Mouse (Mus musculus): Measurements from ENCODE around the gene Mad1l1. TPM values are rescaled to one million over a fixed set of nuclear protein-coding genes. Genes with fewer than 3 reads are reported as not detected.

The Mad1l1 gene
- polyA plus RNA-seq, 1 experiment from 2014 or later: 42.3 TPM

- H3K36me3 ChIP-seq (ENCODE audit: control insufficient read depth, insufficient read depth, low read length): peaks cover 4% of the 10 kb centered on the region; the same call in 1 of the 2 replicates
- no peak overlapping the region for H3K4me2 ChIP-seq (ENCODE audit: low read length)
- no peaks in the 10 kb centered on the region for H3K27me3 ChIP-seq (replicated peaks; ENCODE audit: control insufficient read depth, insufficient read depth, low read length)
- no peaks in the 10 kb centered on the region for H3K4me1 ChIP-seq (replicated peaks; ENCODE audit: control insufficient read depth, insufficient read depth, low read length)
- H3K4me3 ChIP-seq (ENCODE audit: low read depth, low read length): no peak overlapping the region
- ATAC-seq (replicated peaks; ENCODE audit: low FRiP score, low TSS enrichment, low read depth) (0 out of 2 replicates have a peak, but pooled peaks have one; percentile 58), DNase-seq (ENCODE audit: low spot score) (no peak)
- 48% methylated on average over 3 of the region's 3 CpGs for WGBS
- H3K9me3 ChIP-seq (ENCODE audit: control insufficient read depth, low read length): no peaks in the 10 kb centered on the region
- H3K27ac ChIP-seq (ENCODE audit: low read depth): no peak overlapping the region
- no peak overlapping the region for H3K9ac ChIP-seq (ENCODE audit: low read length)
Observed at GRCm38 (mm10) chr5:140110024-140110423, 211.3 kb downstream of the Mad1l1 start.

- ATAC-seq (replicated peaks; ENCODE audit: low FRiP score, low TSS enrichment, low read depth) (no peak), DNase-seq (ENCODE audit: low spot score) (no peak)
- 93% methylated on average over 2 of the region's 2 CpGs for WGBS
- Histone ChIP-seq H3K27ac (ENCODE audit: low read depth) (no peak overlapping the region), H3K27me3 (replicated peaks; ENCODE audit: control insufficient read depth, insufficient read depth, low read length) (no peaks in the 10 kb centered on the region), H3K4me3 (ENCODE audit: low read depth, low read length) (no peak overlapping the region), H3K36me3 (ENCODE audit: control insufficient read depth, insufficient read depth, low read length) (peaks cover 6% of the 10 kb centered on the region; the same call in 1 of the 2 replicates), H3K9ac (ENCODE audit: low read length) (no peak overlapping the region), H3K4me2 (ENCODE audit: low read length) (no peak overlapping the region), H3K9me3 (ENCODE audit: control insufficient read depth, low read length) (no peaks in the 10 kb centered on the region), H3K4me1 (replicated peaks; ENCODE audit: control insufficient read depth, insufficient read depth, low read length) (no peaks in the 10 kb centered on the region)
Observed at GRCm38 (mm10) chr5:140107907-140108306, 213.4 kb downstream of the Mad1l1 start.

GRCm38 (mm10) chr5:140106051-140106450 lies 215.3 kb downstream of the Mad1l1 start:
- no peak for ATAC-seq (replicated peaks; ENCODE audit: low FRiP score, low TSS enrichment, low read depth)

GRCm38 (mm10) chr5:140104891-140105290 lies 216.5 kb downstream of the Mad1l1 start:
- Histone ChIP-seq H3K27me3 (replicated peaks; ENCODE audit: control insufficient read depth, insufficient read depth, low read length) (no peaks in the 10 kb centered on the region), H3K4me1 (replicated peaks; ENCODE audit: control insufficient read depth, insufficient read depth, low read length) (no peaks in the 10 kb centered on the region), H3K4me2 (ENCODE audit: low read length) (no peak overlapping the region), H3K27ac (ENCODE audit: low read depth) (no peak overlapping the region), H3K9ac (ENCODE audit: low read length) (no peak overlapping the region), H3K4me3 (ENCODE audit: low read depth, low read length) (no peak overlapping the region), H3K36me3 (ENCODE audit: control insufficient read depth, insufficient read depth, low read length) (peaks cover 6% of the 10 kb centered on the region; the same call in 1 of the 2 replicates), H3K9me3 (ENCODE audit: control insufficient read depth, low read length) (no peaks in the 10 kb centered on the region)
- DNase-seq (ENCODE audit: low spot score) (no peak), ATAC-seq (replicated peaks; ENCODE audit: low FRiP score, low TSS enrichment, low read depth) (no peak)
- 86% methylated on average over 1 of the region's 1 CpGs for WGBS

More at GRCm38 (mm10) chr5:140106051-140106450, 215.3 kb downstream of the Mad1l1 start:
- Histone ChIP-seq H3K4me1 (replicated peaks; ENCODE audit: control insufficient read depth, insufficient read depth, low read length) (no peaks in the 10 kb centered on the region), H3K9ac (ENCODE audit: low read length) (no peak overlapping the region), H3K27me3 (replicated peaks; ENCODE audit: control insufficient read depth, insufficient read depth, low read length) (no peaks in the 10 kb centered on the region), H3K36me3 (ENCODE audit: control insufficient read depth, insufficient read depth, low read length) (peaks cover 6% of the 10 kb centered on the region; the same call in 1 of the 2 replicates), H3K4me2 (ENCODE audit: low read length) (no peak overlapping the region), H3K9me3 (ENCODE audit: control insufficient read depth, low read length) (no peaks in the 10 kb centered on the region), H3K4me3 (ENCODE audit: low read depth, low read length) (no peak overlapping the region), H3K27ac (ENCODE audit: low read depth) (no peak overlapping the region)
- 85% methylated on average over 3 of the region's 3 CpGs for WGBS
- DNase-seq (ENCODE audit: low spot score): no peak

GRCm38 (mm10) chr5:140102731-140103130 lies 218.6 kb downstream of the Mad1l1 start:
- Histone ChIP-seq H3K4me1 (replicated peaks; ENCODE audit: control insufficient read depth, insufficient read depth, low read length) (no peaks in the 10 kb centered on the region), H3K4me2 (ENCODE audit: low read length) (no peak overlapping the region), H3K27me3 (replicated peaks; ENCODE audit: control insufficient read depth, insufficient read depth, low read length) (no peaks in the 10 kb centered on the region), H3K27ac (ENCODE audit: low read depth) (no peak overlapping the region), H3K9ac (ENCODE audit: low read length) (no peak overlapping the region), H3K4me3 (ENCODE audit: low read depth, low read length) (no peak overlapping the region), H3K36me3 (ENCODE audit: control insufficient read depth, insufficient read depth, low read length) (peaks cover 9% of the 10 kb centered on the region), H3K9me3 (ENCODE audit: control insufficient read depth, low read length) (no peaks in the 10 kb centered on the region)
- no peak for DNase-seq (ENCODE audit: low spot score)
- ATAC-seq (replicated peaks; ENCODE audit: low FRiP score, low TSS enrichment, low read depth): no peak
- 87% methylated on average over 8 of the region's 8 CpGs for WGBS

- Histone ChIP-seq H3K9ac (ENCODE audit: low read length) (no peak overlapping the region), H3K4me3 (ENCODE audit: low read depth, low read length) (no peak overlapping the region), H3K27me3 (replicated peaks; ENCODE audit: control insufficient read depth, insufficient read depth, low read length) (no peaks in the 10 kb centered on the region), H3K4me2 (ENCODE audit: low read length) (no peak overlapping the region), H3K9me3 (ENCODE audit: control insufficient read depth, low read length) (no peaks in the 10 kb centered on the region), H3K27ac (ENCODE audit: low read depth) (no peak overlapping the region), H3K4me1 (replicated peaks; ENCODE audit: control insufficient read depth, insufficient read depth, low read length) (no peaks in the 10 kb centered on the region), H3K36me3 (ENCODE audit: control insufficient read depth, insufficient read depth, low read length) (peaks cover 9% of the 10 kb centered on the region)
- 93% methylated on average over 14 of the region's 14 CpGs for WGBS
- DNase-seq (ENCODE audit: low spot score) (no peak), ATAC-seq (replicated peaks; ENCODE audit: low FRiP score, low TSS enrichment, low read depth) (no peak)
Observed at GRCm38 (mm10) chr5:140101409-140102009, 219.8 kb downstream of the Mad1l1 start.

GRCm38 (mm10) chr5:140098711-140099110 lies 222.6 kb downstream of the Mad1l1 start:
- H3K9me3 ChIP-seq (ENCODE audit: control insufficient read depth, low read length): no peaks in the 10 kb centered on the region
- WGBS: 98% methylated on average over 5 of the region's 5 CpGs
- H3K27me3 ChIP-seq (replicated peaks; ENCODE audit: control insufficient read depth, insufficient read depth, low read length): no peaks in the 10 kb centered on the region
- no peak for DNase-seq (ENCODE audit: low spot score)
- H3K9ac ChIP-seq (ENCODE audit: low read length): no peak overlapping the region
- peaks cover 3% of the 10 kb centered on the region; the same call in 1 of the 2 replicates for H3K36me3 ChIP-seq (ENCODE audit: control insufficient read depth, insufficient read depth, low read length)
- H3K4me1 ChIP-seq (replicated peaks; ENCODE audit: control insufficient read depth, insufficient read depth, low read length): no peaks in the 10 kb centered on the region
- H3K27ac ChIP-seq (ENCODE audit: low read depth): no peak overlapping the region
- no peak overlapping the region for H3K4me3 ChIP-seq (ENCODE audit: low read depth, low read length)
- ATAC-seq (replicated peaks; ENCODE audit: low FRiP score, low TSS enrichment, low read depth): no peak
- no peak overlapping the region for H3K4me2 ChIP-seq (ENCODE audit: low read length)

GRCm38 (mm10) chr5:140095203-140095602 lies 226.1 kb downstream of the Mad1l1 start:
- no peak for DNase-seq (ENCODE audit: low spot score)

GRCm38 (mm10) chr5:140093489-140093888 lies 227.9 kb downstream of the Mad1l1 start:
- Histone ChIP-seq H3K9ac (ENCODE audit: low read length) (no peak overlapping the region), H3K4me1 (replicated peaks; ENCODE audit: control insufficient read depth, insufficient read depth, low read length) (no peaks in the 10 kb centered on the region), H3K9me3 (ENCODE audit: control insufficient read depth, low read length) (no peaks in the 10 kb centered on the region), H3K4me2 (ENCODE audit: low read length) (no peak overlapping the region), H3K36me3 (ENCODE audit: control insufficient read depth, insufficient read depth, low read length) (0 out of 2 replicates have a peak, but pooled peaks cover 7% of the 10 kb centered on the region), H3K4me3 (ENCODE audit: low read depth, low read length) (no peak overlapping the region), H3K27me3 (replicated peaks; ENCODE audit: control insufficient read depth, insufficient read depth, low read length) (no peaks in the 10 kb centered on the region), H3K27ac (ENCODE audit: low read depth) (no peak overlapping the region)
- ATAC-seq (replicated peaks; ENCODE audit: low FRiP score, low TSS enrichment, low read depth) (no peak), DNase-seq (ENCODE audit: low spot score) (no peak)
- WGBS: 92% methylated on average over 8 of the region's 8 CpGs

More at GRCm38 (mm10) chr5:140095203-140095602, 226.1 kb downstream of the Mad1l1 start:
- Histone ChIP-seq H3K27me3 (replicated peaks; ENCODE audit: control insufficient read depth, insufficient read depth, low read length) (no peaks in the 10 kb centered on the region), H3K4me1 (replicated peaks; ENCODE audit: control insufficient read depth, insufficient read depth, low read length) (no peaks in the 10 kb centered on the region), H3K9ac (ENCODE audit: low read length) (no peak overlapping the region), H3K4me2 (ENCODE audit: low read length) (no peak overlapping the region), H3K27ac (ENCODE audit: low read depth) (no peak overlapping the region), H3K9me3 (ENCODE audit: control insufficient read depth, low read length) (no peaks in the 10 kb centered on the region), H3K4me3 (ENCODE audit: low read depth, low read length) (no peak overlapping the region), H3K36me3 (ENCODE audit: control insufficient read depth, insufficient read depth, low read length) (peaks cover 9% of the 10 kb centered on the region; the same call in 1 of the 2 replicates)
- WGBS: 85% methylated on average over 2 of the region's 2 CpGs
- ATAC-seq (replicated peaks; ENCODE audit: low FRiP score, low TSS enrichment, low read depth): no peak

Measured in intestine, embryonic 14.5 days (tissue).